Mouse (Mus musculus) skeletal muscle tissue, adult 2 months (tissue): ENCODE measurements around the gene Ankrd63.

Source experiments
- DNase-seq: peaks from one replicate; pipeline ENCODE4 v3.0.0-alpha.2; 2012; ENCODE audit warnings: low read depth, low spot score

The Ankrd63 gene

DNA sequence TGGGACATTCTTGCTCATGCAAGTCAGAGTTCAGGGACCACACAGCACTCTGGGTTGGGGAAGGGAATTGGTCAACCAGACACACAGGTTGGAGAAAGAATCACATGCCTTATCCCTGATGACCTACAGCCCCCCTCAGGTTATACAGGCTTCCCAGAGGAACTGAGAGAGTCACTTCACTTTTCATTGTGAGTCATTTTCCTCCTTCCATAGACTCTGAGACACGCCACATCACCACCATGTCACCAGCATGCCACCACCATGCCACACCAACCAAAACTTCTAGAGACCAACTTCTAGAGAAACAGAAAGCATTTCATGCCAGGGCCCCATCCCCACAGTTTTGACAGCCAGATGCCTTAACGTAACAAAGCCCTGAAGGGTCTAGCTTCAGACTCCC lies 23.1 kb upstream of the Ankrd63 start:
- DNase-seq, result no peak

DNA sequence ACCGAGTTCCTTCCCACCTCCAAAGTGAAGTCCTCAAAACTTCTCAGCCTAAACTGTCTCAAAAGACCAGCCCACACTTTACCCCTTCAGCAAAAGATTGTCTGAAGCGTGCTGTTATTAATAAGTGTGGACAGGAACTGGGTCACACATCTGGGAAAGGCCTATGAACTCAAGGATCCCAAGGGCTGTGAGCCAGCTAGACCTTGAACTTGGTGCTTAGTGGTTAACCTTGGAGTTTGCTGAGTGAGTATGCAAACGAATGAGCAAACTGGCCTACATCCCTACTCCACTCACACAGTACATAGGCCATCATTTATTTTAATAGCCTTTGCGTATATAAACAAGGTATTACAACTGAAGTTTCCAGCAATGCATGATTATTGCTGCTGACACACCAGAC lies 21.7 kb upstream of the Ankrd63 start:
- no peak for DNase-seq

DNA sequence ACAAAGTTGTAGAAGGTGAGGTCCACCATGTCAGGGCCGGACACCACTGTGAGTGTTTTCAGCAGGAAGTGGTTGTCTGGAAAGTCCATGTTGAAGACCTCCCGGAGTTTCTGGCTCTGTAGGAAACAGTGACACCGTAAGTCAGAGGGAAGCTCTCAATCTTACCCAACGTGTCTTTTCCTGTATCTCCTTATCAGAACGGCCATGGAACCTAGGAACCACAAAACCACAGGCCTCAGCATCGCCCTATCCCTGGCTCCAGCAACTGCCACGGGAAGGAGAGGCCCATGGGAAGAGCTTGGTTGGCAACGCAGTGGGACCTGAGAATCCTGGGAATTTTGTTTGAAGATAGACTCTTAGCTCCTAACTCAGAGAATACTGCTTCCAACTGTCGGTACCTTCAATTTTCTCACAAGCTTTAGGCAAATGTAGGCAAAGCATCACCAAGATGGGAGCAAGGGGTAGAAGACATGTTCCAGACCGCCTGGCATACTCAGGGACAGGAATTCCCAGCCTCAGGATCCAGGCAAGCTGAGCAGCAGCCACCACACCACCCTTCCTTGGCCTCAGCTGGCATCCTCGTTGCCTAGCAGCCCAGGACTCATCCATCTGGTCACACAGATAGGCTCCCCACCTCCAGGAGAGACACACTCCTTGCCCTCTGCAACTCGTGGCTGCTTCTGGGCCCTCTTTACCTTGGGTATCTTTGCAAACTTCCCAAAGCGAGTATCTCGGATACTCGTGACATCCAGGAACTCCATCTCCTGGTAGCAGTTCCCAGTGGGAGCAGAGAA lies 20.1 kb upstream of the Ankrd63 start:
- DNase-seq, result no peak

DNA sequence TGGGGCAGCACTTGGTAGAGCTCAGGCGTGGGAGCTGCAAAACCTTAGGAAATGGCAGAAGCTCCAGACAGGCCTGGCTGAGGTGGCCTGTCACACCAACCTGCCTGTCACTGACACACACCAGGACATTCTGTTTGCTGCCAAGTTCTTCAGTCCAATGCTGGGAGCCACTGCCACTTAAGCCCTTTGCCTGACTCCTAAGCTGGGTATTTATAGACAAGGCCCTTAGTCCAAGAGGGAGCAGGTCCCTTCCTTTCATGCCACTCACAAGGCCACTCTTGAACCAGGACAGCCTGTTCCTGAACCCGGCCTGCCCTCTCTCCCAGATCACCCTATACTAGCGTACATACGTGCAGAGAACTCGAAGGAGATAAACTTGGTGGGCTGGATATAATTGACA lies 12.9 kb upstream of the Ankrd63 start:
- DNase-seq, result peak; percentile 86

DNA sequence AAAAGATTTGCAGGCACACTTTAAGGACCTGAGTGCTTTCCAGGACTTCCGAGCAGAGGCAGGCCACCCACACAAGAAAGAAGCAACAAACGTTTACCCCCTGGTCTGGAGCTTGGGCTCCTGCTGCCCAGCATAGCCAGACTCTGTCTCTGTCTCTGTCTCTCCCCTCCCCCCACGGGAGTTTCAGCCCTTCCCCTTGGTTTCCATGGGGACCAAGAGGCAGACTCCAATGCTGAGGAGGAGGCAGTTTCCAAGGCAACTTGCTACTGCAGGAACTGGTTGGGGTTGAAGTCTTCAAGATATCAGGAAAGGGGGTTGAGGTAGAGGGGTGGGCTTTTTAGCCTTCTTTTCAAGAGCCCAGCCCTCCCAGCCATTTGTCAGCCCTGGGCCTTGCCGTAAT lies 10.5 kb upstream of the Ankrd63 start:
- DNase-seq, result no peak

DNA sequence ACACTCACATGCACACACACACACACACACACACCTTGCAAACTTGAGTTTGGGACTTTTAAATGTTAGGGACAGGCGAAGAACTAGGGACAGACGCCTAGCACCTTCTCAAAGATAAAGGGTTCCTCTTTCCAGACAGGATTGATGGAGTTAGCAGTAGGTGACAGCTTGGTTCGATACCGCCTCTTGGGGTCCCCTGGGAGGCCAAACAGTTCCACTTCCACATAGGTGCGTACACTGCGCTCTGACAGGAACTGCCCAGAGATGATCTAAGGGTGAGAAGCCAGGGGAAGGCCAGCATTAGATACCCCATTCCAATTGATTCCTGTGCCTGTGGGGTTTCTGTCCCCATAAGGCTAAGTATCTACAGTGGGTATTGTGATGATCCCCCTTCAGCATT lies 9.9 kb upstream of the Ankrd63 start:
- DNase-seq, result no peak

DNA sequence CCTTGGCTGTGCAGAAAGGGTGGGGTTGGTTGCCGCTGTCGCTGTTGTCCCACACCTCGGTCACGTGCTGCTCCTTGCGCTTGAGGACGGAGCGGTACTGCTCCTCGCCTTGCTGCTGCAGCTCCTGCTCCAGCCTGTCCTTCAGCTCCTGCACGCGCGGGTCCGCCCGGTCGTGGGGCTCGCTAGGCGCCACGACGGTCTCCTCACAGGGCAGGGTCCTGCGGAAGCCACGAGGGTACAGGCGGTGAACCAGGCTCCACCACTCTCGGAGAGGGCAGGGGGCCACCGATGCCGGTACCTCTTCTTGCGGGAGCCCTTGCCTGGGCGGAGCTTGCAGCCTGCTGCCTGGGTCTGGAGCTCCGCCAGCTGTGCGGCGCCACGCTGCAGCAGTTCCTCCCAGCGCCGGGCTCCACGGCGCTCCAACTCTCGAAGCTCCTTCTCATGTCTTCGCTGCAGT lies 7.3 kb upstream of the Ankrd63 start:
- DNase-seq, result no peak

DNA sequence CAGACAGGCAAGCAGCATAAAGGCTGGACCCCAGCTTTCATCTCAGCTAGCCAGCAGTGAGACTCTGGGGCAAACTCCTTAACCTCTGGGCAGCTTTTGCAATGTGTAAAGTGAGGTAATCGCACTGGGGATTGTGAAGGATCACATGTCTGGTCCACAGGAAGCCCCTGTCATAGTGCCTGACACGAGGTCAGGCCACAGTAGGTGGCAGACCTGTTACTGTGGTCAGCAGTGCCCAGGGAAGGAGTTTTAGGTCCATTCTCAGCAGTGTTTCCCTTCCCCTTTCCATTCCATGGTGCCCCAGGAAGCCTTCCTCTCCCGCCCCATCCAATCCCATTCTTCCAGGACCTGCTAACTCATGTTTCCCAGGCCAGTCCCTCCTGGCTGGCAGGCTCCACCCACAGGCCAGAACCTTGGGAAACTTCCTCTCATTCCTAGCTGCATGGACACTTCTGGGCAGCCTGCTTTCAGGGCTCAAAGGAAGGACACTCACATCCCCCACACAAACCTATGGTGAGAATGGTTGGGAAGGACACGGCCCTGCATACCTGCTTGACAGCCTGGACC lies 6.0 kb upstream of the Ankrd63 start:
- DNase-seq, result no peak

DNA sequence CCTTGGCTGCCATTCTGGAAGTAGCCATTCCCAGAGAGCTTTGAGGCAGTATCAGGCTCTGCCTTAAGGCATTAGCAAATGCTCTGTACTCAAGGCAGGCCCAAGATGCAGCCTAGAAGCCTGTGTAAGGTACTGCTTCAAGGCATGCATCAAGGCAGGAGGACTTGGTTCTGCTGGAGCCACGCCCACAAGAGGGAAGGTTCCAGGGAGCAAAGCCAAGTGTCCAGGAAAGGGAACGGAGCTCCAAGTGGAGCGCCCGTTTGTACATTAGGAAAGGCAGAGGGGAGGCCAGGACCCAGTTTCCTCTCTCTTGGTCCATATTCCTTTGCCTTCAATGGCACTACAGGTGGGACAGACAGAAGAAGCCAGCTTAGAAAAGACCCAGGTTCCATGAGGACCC lies 4.7 kb upstream of the Ankrd63 start:
- DNase-seq, result no peak

DNA sequence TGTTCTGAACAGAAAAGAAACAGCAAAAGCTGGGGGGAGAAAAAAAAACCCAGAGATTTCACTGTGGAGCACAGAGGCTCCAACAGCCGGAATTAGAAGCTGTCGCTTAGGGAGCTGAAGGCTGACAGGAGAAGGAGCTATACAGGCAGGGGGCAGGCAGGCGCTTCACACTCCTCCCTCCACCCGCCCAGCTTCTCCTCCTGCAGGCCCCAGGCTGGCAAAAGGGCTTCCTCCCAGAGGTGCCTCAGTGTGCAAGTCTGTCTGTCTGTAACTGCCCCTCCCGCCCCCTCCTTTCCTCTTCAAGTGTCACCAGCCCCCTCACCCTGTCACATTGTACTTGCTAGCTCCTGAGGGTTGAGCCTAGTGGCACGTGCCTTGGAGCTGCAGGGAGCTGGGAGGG lies 2.7 kb upstream of the Ankrd63 start:
- DNase-seq, result no peak

DNA sequence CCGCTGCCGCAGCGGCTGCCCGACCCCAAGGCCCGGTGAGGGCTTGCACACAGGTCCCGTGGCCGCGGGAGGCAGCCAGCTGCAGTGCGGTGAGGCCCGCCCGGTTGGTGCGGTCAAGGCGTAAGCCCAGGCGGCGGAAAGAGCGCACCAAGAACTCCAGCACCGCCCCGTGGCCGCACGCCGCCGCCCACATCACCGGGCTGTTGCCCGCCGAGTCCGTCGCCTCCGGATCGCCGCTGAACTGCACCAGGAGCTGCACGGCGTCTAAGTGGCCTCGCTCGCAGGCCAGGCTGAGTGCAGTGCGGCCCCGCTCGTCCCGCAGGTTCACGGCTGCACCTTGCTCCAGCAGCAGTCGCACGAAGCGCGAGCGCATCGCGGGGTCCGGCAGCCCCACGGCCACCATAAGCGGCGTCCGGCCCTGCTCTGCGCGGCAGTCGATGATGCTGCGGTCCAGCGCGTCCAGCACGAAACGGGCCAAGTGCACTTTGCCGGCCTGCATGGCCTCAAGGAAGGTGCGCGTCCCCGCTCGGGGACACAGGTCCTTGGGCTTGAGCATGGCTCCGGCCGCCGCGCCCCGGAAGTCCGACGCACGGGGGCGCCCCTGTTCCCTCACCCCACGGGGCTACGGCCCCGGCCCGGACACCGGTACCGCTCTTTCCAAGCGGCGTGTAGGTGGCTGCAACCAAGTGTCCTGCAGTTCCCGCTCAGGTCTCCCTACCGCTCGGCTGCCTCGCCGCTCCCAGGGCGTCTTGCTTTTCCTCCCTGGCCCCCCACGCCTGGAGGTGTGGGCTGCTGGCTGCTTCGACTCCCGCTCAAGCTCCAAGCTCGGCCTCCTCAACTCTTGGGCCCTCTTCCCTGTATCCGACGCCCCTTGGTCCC lies 641 bp downstream of the Ankrd63 start:
- DNase-seq, result no peak

DNA sequence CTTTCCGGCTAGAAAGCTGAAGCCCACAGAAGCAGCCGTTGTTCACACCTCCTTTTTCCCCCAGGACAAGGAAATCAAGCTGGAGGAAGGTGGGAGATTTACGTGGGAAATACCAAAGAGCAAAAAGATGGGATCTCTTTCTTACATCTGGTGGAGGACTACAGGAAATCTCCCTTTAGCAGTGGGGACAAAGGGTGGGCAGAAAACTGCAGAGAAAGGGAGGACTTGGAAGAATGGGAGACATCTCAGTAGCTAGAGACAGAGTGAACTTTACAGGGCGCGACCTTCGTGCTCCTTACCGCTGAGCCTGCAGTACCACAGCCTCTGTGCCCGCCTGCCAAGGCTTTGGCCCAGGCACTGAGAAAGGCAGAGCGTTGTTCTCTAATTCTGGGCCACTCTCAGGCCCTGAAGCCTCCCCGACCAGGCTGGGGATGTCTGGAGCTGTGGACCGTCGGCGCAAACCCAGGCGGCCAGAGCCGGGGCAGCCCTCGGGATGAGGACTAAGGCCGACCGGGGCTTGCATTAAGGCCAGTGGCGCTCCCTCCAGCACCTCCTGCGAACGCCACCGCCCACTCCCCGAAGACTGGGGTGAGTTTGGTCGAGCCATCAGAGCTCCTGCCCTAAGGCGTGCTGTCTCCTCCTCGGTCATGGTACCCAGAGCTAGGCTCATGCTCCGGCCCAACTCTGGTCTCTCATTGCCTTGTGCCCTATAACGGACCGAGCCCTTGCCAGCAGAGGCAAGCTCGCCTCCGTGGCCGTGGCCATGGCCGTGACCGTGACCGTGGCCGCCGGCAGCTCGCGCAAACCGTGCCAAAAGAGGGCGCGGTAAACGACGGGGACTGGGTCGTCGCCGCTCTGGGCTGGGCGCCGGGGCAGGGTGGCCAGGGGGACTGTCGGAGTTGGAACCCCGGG lies 1.5 kb downstream of the Ankrd63 start:
- DNase-seq, result no peak

DNA sequence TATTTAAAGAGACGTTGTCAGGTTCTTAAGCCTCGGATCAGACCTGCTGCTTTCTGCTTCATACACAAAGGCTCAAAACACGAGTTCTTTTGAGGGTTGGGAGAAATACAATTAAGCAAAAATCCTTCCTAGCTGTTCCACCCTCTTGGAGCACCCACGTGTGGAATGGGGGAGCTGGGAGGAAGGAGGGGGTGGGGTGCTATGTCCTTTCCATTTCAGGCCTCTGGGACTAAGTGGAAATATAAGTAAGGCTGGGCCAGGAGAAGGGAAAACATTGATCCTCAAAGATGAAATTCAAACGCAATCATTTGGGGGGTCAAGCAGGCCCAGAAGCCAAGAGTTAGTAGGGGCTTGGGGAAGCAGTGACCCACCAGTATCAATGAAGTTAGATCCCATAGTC lies 2.6 kb downstream of the Ankrd63 start:
- DNase-seq, result no peak

DNA sequence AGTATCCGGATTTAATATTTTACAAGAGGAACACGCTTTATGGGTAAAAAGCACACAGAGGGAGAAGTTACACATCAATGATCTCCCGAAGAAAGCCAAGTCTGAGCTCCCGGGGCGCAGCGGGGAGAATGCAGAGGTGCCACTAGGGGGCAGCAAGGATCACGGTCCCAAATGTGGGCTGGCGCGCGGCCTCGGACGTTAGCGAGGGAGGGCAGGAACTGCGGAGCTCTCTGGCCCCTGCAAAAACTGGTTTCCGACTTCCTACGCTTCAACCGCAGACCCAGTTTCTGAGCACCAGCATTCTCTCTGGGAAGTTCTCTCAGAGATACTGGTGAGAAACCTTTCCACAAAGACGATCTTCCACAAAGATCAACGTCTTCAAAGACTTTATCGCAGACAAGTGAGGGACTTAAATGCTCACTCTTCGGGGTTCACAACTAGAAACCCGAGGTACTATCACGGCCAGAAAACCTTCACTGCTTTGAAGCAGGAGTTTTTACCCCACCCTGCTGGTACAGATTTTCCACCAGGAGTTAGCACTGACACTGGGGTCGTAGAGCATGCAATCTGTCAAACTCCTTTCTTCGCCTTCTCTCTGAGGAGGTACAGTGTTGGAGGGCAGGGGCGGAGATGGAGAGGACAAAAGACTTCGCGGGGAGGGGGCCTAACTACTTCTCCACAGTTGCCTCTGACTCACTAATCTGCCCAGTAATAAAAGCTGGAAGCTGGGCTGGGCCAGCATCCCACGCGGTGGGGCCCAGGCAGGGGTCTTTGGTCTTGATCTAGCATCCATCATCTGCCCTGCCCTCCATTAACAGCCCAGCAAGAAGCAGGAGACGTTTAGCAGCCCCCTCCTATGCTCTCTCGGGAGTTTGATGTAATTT lies 3.3 kb downstream of the Ankrd63 start:
- DNase-seq, result peak; percentile 54

DNA sequence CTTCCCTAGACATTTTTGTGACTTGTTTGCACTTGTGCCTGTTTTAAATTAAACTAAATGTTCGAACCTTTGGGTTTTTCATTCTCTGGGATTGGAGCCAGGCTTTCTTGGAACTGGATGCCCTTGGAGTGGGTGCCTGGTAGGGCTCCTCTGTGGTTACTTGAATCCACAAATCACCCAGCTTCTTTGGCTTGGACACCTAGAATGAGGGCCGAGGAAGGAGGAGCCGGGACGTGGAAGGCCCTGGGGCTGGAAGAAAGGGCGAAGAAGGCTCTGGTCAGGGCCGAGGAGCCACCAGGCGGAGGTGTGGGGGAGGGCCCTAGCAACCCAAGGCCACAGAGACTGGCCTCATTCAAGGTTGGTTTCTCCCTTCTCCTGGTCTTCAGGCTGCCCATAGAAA lies 5.8 kb downstream of the Ankrd63 start:
- DNase-seq, result peak; percentile 52

DNA sequence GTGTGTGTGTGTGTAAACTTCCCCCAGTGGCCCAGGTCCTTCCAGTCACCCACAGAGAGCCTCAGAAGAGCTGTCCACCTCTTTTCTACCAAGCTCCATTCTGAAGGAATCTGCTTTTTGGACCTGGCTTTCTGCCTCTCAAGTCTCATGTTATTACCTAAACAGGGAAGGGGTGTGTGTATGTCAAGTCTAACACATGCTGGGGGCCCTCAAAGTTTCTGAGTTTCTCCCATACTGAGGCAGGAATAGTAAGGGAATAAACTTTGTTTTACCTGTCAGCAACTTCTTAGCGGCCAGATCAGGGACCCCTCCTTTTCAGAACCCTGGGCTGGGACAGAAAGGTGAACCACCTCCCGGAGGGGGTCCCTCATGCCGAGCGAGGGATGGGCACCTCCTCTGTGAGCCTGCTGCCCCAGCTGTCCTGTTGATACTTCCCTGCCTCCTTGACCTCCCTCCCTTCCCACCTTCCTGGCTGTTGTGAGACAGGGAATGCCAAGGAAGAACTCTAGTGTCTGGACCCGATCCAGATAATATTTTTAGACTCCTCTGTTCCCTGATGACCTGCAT lies 6.4 kb downstream of the Ankrd63 start:
- peak; percentile 47 for DNase-seq

DNA sequence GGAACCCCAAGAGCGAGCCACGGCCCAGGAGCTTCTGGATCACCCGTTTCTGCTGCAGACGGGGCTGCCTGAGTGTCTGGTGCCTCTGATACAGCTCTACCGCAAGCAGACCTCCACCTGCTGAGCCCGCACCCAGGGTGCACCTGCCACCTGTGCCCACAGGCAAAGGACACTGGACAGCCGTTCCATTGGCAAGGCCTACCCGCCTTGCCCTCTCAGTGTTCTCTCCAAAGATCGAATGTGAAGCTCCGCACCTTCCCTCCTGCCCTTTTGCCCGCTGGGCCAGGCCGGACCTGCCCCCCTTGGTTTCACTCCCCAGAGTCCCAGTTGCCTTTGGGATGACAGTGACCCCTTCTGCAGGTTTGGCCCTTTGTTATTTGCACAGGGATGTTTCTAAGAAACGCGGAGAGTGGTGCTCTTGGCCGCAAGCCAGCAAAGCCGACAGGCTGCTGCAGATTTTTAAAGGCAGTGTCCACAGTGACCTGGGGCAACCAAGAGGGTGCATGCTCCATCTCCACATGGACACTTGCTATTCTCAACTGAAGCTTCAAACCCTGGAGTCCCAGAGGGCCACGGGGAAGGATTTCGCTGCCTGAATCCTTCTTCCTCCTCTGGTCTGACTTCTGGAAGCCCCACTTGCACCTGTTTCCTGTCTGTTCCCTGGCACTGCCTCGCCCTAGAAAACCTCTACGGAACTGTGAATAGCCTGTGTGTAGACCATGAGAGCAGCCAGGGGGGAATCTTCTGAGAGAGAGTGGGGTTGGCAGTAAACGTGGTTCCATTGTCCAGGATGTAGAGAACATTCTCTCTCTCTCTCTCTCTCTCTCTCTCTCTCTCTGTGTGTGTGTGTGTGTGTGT lies 7.1 kb downstream of the Ankrd63 start:
- DNase-seq, result no peak

DNA sequence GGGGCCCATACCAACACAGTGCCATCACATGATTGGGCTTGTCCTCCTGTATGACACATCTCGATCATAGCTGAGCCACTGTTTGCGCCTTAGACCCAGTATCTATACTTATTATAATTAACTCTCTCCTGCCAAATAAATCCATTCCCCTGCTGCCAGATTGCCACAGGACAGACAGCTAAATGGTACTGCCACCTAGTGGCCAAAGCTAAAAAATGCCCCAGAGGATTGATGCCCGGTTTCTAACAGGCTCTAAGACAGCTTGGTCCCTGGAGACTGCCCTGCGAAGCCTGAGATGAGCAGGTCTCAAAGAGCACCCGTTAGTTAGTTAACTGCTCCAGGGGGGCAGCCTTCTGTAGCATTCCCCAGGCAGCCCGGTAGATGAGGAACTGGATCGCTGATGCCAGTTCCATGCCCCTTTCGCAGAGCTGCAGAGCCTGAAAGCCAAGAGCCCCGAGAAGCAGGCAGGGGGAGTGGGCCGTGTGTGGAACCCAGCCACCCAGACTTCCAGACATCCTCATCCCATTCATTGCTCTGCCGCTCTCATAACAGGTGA lies 8.0 kb downstream of the Ankrd63 start:
- peak; percentile 54 for DNase-seq
